Mouse (Mus musculus) megakaryocyte, embryonic 14.5 days (primary cell): ENCODE results near the gene Tbcd.

Experiments
- FLI1 ChIP-seq: IDR thresholded peaks from 2 replicates; pipeline ENCODE4 v1.6.1; 2012; ENCODE audit warnings: low read length, inconsistent platforms, mixed read lengths
- GATA1 ChIP-seq: IDR thresholded peaks from 3 replicates; pipeline ENCODE4 v1.6.1; 2012; ENCODE audit warnings: mixed read lengths, low read length, inconsistent platforms, borderline replicate concordance

DNA sequence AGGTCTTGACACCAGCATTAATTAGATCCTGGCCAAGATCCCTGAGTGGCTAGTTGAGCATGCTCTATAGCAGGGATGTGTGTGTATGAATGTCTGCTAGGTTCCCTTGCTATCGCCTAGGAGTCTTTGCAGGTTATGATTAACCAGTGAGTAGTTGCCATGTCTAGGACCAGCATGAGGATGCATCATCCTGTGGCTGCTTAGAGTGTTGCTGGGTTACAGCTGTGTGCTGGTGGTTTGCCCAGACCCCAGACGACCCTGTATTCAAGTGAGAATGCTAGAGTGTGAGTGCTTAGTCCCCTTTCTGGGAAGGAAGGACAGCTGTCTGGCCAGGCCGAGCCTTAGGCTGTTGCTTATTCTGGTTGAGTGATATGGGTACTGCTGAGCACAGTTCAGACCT is 106.8 kb downstream of the Tbcd start:
- TF ChIP-seq FLI1: no peak
- no peak for TF ChIP-seq GATA1
